Mouse (Mus musculus) 3134 (cell line): ENCODE data around the gene Ptpn7.
A peak's percentile ranks its signal among the peaks of the same experiment; 100 is the strongest.

Source experiments
- DNase-seq: peaks from one replicate; pipeline ENCODE4 v3.0.0-alpha.2; 2011; ENCODE audit warnings: low spot score; ENCODE audit not compliant: insufficient read length; ENCODE audit errors: extremely low read depth

Gene Ptpn7

DNA sequence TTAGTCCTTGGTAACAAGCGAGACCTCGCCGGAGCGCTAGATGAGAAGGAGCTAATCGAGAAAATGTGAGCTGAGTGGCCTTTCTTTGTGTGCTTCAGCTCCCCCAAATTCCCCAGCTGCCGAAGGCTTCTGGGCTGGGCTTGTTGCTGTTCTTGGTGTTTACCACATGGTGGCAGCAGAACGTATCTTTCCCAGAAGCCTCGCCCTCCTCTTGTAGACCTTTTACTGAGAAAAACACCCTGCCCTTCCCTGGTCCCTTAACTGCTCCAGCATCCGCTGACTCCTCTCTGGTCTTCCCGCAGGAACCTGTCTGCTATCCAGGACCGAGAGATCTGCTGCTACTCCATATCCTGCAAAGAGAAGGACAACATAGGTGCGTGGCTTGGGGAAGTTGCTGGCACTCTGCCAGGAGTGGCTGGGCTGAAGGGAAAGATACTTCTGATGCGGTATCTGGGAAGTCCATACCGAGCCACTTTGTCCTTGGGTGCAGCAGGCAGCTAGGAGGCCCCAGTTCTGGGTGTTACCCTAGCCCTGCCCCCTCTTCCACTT is 22.0 kb downstream of the Ptpn7 start:
- peak; percentile 62 for DNase-seq

DNA sequence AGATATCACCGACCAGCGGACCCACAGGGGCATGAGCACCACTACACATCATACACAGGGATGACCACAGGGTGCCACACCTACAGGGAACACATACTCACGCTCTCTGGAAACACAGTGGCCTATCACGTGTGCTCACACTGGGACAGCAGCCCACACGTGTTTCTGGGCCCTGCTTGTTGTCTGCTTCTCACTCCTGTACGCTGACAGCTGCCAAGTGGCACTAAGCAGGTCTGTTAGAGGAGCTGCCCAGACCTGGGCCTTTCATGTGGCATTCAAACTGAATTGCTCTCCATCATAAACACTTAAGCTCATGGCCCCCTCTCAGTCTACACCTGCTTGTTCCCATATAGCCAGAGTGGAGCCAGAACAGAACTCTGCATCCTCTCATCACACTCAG is 23.8 kb downstream of the Ptpn7 start:
- no peak for DNase-seq

DNA sequence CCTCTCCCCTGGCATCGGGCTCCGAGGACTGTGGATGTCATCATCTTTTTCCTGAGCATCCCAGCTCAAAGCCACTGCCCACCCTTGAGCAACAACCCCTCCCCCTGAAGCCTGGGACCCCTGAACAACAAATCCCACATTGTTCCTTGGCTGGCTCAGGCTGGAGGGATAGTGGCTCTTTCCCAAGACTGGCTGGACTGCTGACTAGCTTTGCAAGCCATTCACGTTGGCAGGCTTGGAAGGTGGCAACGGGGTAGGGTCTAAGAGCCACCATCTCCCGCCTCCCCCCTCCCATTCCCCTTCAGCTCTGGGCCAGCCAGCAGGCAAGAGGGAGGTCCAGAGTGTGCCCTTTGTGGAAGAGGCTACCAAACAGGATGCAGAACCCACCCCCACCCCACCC is 26.1 kb downstream of the Ptpn7 start:
- DNase-seq: no peak

DNA sequence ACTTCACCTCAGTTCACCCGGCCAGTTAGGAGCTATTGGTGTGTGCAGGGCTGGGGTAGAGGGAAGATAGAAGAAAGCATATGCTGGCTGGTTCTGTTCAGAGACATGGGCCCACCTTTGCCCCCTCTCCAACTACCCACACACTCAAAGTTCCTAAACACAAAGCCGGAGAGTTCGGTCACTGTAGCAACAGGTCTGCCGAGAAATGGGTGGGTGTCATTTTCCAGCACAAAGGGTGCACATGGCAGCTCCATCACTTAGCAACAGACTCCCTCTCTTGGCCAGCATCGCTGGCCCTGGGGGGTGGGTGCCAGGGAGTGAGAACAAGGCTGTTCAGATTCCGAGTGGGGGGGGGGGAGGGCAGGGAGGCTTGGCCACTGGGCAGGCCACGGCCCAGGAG is 26.6 kb downstream of the Ptpn7 start:
- DNase-seq: no peak

DNA sequence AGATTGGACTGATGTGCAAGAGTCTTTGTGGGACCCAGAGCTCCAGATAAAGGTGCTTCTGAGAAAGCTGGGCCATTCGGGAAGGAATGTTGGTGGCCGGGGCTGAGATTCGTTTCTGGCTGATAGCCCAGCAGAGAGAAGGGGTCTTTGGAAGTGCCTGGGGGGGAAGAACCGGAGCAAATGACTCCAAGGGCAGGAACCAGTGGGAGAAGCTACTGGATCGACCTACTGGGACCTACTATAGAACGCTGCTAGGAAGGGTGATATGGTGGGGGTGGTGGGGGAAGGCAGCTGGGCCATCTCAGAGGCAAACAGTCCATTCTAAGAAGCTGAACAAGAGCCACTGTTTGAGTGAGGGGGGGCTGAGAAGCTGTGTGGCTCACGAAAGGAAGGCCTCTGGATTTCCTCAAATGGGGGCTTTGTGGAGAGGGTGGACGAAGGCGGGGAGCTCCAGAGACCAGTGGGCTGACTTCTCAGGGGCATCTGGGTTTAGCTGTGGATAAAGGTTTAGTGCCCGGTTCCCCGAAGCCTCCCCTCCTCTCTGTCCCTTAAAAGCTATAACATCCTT is 27.1 kb downstream of the Ptpn7 start:
- no peak for DNase-seq

DNA sequence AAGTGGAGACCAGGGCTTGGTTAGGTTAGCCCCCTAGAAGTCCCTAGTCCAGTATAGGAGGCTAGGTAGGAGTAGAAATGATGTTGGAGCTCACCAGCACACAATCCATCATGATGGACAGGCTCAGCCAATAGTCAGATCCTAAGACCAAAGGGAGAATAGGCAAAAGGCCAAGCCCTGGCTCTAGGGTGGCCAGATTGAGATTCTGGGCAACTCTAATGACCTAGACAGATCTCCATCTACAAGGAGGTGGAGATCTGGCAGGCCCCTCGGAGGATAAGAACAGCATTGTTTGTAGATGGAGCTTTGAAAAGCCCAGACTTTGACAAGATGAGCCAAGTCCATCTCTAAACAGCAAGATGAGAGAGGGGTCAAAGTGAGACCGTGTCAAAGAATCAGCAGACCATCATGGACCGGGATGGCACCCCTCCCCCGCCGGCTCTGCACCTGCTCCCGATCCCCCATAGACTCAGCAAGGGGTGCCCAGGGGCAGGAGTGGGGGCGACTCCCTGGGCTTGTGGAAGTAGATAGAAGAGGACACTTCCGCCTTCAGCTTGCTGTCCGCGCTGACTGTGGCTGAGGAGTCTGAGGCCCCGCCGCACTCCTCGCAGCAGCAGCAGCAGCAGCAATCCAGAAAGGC is 28.0 kb downstream of the Ptpn7 start:
- no peak for DNase-seq

DNA sequence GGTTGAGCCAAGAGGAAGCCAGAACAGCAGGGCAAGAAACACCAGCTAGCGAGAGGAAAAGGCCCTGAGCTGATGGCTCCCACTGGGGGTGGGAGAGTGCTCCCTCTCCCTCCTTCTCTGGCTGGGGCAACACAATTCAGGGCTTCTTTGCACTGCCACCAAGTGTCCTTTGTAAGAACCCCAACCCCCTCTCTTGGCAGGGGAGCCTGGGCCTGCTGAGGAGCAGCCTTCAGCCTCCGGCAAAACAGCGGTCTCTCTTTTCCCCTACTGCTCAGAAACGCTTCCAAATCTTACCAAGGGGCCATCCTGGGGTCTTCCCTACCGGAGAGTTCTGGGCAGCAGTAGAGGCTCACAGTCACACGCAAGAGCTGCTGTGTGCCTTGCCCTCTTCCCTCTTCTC is 30.2 kb downstream of the Ptpn7 start:
- DNase-seq: no peak

DNA sequence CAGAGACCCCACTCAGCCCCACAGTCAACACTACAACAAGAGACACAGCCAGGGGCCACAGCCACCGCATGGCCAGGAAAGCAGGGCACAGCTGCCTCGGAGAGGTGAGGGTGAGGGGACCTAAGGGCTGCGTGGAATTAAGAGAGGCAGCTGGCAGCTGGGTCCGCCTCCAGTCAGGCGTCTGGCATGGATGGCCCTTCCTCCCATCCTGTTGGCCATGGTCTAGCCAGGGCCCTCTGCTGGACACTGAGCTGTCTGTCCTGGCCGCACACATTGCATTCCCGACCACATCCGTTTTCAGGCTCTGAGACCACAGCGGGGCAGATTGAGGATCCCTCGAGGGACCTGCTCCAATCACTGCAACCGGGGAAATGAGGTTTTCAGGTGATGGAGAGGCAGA is 34.9 kb downstream of the Ptpn7 start, which contains the start of gene Gpr37l1:
Gpr37l1 (minus strand) TSS at position 247 of the 400 bp plus-strand sequence.
- DNase-seq: no peak

DNA sequence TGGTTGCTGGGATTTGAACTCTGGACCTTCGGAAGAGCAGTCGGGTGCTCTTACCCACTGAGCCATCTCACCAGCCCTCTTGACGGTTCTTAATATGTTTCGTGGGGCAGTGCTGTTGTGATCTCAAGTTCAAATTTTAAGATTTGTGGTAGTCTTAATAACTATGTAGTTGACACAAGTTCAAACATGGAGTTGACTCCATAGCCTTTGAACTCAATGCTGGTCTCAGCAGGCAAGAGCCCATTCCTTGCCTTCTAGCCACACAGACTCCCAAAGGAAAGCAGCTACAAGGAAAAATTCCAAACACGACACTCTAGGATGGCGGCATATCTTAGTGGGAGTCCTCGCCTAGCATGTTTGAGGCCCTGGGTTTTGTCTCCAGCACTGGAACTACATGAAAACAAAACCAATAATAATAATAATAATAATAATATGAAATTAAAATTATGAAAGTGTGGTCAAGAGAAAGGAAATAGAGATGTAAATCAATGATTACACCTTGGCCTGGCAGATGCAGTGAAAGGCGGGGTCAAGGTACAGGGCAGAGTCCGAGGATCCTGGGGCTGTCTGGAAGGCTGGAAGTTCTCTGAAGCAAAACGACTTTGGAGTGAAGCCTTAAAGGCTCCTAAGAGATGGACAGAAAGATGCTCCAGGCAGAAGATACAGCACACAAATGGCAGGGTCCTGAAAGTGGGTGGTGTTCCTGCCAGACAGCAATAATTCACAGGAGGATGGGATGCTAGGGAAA is 36.1 kb downstream of the Ptpn7 start:
- no peak for DNase-seq

DNA sequence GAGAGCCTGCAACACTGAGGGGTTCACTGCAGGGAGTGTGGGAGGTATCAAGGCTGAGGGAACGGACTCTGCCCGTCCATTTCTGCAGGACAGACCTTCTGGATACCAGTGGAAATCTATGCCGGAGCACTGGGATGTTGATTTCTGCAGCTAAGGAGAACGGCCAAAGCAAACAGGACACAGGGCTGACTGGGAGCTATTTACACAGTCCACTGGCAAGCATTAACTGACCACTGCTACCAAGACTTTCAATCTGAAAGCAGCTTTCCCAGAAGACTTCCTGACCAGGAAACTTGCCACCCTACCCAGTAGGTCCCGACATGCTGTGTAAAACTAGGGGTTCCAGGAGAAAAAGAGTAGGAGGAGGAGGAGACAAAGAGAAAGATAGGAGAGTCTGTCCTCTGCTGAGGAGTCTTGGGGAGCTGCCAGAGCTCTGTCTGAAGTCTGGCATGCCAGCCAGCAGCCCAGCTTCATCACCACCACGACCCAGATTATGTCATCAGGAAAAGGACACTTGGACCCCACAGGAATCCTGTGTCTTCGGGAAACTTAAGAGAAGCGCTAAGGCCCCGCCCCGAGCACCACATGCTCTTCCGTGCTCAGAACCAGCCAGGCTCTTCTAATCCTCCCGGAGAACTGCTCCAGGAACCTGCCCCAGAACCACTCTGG is 37.2 kb downstream of the Ptpn7 start:
- DNase-seq: no peak

DNA sequence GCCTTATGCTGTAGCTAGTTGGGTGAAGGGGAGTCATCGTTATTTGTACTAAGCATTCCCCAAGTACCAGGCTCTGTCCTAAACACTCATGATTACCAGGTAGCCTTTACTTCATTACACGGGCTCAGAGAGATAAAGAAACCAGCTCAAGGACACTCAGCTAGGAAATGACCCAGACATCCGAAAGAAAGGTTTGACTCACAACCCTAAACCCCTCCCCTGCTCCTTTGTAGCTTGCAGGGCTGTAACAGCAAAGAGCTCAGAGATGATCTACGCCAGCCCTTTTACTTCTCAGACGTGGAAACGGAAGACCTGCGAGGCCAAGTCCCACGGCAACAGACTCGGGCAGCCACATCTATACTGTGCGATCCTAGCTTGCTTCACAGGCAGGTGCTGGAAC is 37.8 kb downstream of the Ptpn7 start:
- DNase-seq: no peak

DNA sequence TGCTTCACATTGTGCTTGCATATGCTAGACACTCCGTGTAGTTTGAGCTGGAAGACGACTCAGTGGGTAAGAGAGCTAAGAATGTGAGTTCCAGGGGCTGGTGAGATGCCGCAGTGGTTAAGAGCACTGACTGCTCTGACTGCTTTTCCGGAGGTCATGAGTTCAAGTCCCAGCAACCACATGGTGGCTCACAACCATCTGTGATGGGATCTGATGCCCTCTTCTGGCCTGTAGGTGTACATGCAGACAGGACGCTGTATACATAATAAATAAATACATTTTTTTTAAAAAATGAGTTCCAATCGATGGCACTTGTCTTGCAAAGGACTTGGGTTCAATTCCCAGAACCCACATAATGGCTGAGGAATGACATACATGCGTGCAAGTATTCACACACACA is 38.7 kb downstream of the Ptpn7 start:
- no peak for DNase-seq

DNA sequence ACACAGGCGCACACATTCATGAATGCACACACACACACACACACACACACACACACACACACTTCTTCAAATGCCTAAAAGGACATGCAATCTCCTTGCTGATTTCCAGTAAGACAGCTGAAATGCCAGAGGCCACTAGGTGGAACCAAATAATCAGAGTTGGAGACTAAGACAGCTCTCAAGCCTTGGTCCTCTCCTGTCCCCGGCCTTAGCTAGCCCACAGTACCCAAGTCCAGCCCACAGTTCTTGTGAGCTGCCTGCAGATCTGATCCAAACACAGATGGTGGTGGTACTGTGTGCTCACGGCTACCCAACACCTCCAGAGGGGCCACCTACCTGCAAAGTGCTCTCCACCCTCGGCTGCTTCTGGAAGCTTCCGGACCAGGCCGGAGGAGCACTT is 39.5 kb downstream of the Ptpn7 start:
- peak; percentile 46 for DNase-seq

DNA sequence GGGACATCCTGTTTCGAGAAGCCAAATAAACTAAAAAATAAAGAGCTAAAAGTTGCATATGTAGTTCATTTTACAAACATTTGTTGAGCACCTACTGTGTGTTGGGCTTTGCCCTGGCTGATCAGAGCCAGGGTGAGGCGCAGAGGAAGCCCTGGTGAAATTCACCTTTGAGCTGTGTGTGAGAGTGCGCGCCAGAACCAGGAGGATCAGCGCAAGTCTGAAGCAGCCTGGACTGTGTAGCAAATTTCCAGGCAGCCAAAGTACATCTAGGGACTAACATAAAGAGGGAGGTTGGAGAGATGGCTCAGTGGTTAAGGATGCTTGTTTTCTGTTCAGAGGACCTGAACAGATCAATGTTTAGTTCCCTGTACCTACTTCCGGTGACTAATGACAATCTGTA is 40.8 kb downstream of the Ptpn7 start:
- no peak for DNase-seq

DNA sequence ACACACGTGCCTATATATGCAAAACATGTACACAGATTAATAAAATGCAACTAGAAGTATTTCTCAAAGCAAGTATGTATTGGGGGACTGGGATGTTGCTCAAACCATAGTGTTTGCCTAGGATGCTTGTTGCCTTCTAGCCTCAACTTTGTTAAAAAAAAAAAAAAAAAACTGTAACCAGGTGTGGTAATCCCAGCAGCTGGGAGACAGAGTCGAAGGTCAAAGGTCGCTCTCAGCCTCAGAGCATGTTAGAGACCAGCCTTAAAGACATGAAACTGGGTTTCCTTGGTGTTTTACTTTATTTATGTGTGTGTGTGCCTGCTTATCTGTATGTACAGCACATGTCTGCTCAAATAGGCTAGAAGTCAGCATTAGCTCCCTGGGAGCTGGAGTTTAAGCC is 42.7 kb downstream of the Ptpn7 start:
- no peak for DNase-seq

DNA sequence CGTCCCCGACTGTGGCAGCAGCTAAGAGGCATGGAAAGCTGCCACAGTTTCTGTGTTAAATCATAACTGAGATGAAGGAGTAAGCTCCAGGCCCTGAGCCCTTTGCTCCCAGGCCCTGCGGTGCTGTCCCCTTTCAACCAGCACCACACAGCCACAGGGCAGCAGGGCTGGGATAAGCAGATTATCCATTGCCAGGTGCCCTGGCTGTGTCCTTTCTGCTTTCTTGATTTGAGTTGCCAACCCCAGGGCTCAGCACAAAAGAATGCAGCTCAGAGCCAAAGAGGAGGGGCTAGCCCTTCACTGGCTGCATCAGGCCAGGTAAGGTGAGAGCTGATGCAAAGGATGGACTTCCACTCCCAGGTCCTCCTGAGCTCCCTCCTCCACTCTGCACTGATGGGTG is 45.2 kb downstream of the Ptpn7 start:
- DNase-seq: no peak

DNA sequence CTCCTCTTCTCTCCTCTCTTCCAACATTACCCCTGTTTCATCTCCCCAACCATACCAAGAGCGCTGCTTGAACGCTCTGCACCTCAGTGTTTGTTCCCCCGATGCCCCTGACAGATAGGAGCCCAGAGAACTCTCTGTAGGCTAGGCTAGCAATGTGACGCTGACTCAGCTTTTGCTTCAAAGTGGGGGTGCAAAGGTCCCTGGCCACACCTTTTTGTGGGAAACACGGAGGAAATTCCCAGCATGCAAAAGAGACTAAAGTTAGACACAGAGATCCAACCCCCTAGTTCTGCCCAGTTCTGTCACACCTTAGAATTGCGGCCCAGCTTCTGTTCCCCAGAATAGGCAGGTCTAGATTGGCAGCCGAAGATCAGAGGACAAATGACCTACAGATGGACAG is 46.4 kb downstream of the Ptpn7 start:
- DNase-seq: no peak

DNA sequence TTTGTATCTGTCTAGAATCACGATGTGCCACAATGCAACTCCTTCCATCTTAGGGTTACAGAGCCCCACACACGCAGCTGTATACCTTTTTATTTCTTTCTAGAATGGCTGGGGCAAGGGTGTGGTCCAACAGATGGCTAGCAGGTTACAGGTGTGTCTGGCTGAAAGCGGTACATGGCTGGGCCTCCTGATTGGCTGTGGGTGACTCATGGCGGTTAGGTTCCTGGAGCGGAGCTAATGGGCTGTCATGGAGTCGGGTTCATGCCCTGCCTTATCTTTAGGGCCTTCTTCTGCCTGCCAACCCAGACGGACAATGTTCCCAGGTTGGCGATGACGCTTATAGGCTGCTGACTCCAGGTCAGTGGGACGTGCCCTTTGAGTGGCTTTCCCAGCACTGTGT is 48.3 kb downstream of the Ptpn7 start:
- DNase-seq: no peak

DNA sequence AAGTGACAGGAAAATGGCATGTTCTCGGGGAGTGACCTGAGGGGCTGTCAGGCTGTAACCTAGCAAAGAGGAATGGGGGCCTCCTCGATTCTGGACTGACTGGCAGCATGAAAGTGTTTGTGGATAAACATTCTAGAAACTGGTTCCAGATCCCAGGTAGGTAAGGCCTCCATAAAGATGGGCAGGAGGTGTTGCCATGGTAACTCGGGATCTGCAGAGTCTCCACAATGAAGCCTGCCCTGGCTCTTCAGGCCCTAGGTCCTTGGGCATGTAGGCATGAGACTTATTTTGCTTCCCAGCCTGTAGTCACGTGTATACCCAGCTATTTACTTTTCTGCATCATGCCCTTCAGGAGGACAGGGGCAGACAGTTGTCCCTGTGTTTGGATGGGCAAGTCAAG is 48.8 kb downstream of the Ptpn7 start:
- DNase-seq: no peak

DNA sequence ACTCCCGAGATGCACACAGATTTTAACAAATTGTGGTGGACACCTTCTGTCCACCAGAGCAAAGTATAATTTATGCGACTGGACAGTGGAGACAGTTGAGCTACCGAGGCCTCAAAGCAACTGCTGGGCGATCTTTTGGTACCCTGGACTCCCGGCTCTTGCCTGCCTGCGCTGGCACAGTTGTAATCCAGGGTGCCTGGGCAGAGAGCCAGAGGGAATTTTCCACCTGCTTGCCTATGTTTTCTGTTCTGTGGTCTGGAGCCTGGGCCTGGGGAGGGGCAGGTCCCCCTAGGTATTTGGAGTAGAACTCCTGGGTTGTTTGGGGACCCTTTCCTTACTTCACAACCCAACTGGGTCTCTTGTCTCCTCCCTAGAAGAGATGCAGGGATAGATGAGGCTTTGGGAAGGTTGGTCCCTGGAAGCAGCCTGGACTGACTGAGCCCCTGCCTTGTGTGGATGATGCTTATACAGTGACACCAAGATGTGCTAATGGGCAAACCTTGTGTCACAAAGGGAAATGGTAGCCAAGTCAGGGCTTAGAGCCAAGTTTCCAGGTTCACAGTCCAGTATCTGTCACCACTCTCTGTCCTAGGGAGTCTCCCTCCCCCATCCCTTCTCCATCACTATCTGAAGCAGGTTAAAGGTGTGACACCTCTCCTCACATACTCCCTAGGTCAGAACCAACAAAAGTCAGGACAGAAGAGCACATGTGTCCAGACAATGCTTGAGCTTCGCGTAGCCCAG is 49.6 kb downstream of the Ptpn7 start:
- no peak for DNase-seq

DNA sequence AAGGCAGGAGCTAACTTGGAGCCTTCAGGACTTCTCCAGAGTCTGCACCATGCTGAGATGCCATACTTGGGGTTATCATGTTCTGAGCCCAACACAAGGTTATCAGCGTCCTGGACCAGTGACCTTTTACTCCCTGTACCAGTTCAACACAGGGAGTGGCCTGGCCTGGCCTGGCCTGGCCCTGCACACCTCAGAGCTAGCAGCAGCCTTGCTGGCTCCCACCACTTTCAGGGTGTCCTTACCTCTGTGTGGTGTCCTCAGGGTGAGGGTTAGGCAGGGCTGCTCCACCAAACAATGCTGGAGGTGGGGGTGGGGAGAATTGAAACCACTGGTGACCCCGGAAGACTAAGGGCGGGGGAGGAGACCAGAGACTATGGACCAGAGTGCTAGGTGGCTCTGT is 50.5 kb downstream of the Ptpn7 start:
- no peak for DNase-seq
